Mouse (Mus musculus) hindbrain, embryonic 14.5 days (tissue): ENCODE results near the gene Zfp36l1. TPM values are rescaled to one million over a fixed set of nuclear protein-coding genes. Genes with fewer than 3 reads are reported as not detected.

Experiments
- ATAC-seq: fragments of 200-750 bp; cut with Nextera tagmentation; 2 replicates; pipeline ENCODE4 v1.8.0; 2017; ENCODE audit warnings: moderate number of reproducible peaks, mild to moderate bottlenecking, moderate TSS enrichment, moderate library complexity; ENCODE audit not compliant: low FRiP score
- DNase-seq: peaks from one replicate; pipeline ENCODE4 v3.0.0-alpha.2; 2015; ENCODE audit warnings: low spot score
- H3K27ac ChIP-seq: fragments of 300-500 bp; sonication (generic); 2 replicates; pipeline ENCODE4 v1.5.1; 2014; ENCODE audit warnings: mild to moderate bottlenecking, moderate library complexity
- H3K27me3 ChIP-seq: fragments of 300-500 bp; sonication (generic); 2 replicates; pipeline ENCODE4 v1.6.1; 2014; ENCODE audit warnings: mild to moderate bottlenecking, low read length, mixed read lengths; ENCODE audit not compliant: control insufficient read depth, insufficient read depth
- H3K36me3 ChIP-seq: fragments of 300-500 bp; sonication (generic); replicated peaks from 2 replicates; pipeline ENCODE4 v1.6.1; 2014; ENCODE audit not compliant: control insufficient read depth, insufficient read depth
- H3K4me1 ChIP-seq: fragments of 300-500 bp; sonication (generic); replicated peaks from 2 replicates; pipeline ENCODE4 v1.6.1; 2014; ENCODE audit warnings: antibody characterized with exemption, low read length, mixed read lengths; ENCODE audit not compliant: control insufficient read depth, insufficient read depth
- H3K4me2 ChIP-seq: fragments of 300-500 bp; sonication (generic); replicated peaks from 2 replicates; pipeline ENCODE4 v1.6.1; 2014; ENCODE audit warnings: mild to moderate bottlenecking, moderate library complexity
- H3K4me3 ChIP-seq: fragments of 300-500 bp; sonication (generic); replicated peaks from 2 replicates; pipeline ENCODE4 v1.5.1; 2014; ENCODE audit warnings: mild to moderate bottlenecking, low read length
- H3K9ac ChIP-seq: fragments of 300-500 bp; sonication (generic); 2 replicates; pipeline ENCODE4 v1.6.1; 2014
- H3K9me3 ChIP-seq: fragments of 300-500 bp; sonication (generic); 2 replicates; pipeline ENCODE4 v1.6.1; 2016; ENCODE audit warnings: low read length; ENCODE audit not compliant: control insufficient read depth
- WGBS: fragments of 180-500 bp; shearing (Covaris S2); extraction: QIAGEN DNeasy Blood & Tissue Kit; methylation state at CpG from one replicate; pipeline ENCODE4 v1.1.7; 2014; 5-methylcytosine and 5-hydroxymethylcytosine counted together
- polyA plus RNA-seq: library from polyadenylated mRNA; unstranded; fragments of >200 nt; fragmentation: Nextera tagmentation; extraction: Ambion mirVana; gene quantifications from 2 replicates; pipeline ENCODE4 v1.2.1, GENCODE M21; 2014

Zfp36l1 gene
- polyA plus RNA-seq, 1 experiment from 2014 or later = 48.8 TPM

DNA sequence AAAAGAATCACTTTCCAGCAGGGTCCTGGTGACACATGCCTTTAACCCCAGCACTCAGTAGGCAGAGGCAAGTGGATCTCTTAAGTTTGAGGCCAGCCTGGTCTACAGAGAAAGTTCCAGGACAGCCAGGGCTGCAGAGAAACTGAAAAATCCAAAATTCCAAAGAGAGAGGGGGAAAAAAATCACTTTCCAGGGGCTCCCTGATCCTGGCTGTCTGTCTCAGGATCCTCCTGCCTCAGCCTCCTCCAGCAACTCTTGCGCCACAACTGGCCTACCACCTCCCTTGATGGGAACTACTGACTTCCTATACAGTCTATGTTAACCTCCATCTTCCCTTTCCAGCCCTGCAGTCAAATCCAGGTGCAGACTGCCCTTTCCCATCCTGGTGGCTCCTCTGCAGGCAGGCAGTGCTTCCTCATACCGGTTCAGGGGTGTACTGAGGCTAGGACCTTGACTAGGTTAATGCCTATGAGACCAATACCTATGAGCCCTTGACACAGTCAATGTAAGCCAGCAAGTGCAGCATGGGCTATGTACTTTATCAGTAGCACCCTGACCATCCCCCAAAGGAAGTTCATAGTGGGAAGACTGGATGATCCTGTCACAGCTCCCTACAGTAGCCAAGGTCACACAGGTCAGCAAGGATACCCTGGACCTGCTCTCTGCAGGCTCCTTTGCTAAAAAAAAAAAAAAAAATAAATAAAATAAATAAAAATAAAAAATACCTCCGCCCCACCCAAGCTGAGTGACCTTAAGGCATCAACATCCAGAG is 5.7 kb downstream of the Zfp36l1 start:
- Histone ChIP-seq H3K27me3 (peaks cover 4% of the 10 kb centered on the region; the same call in 1 of the 2 replicates), H3K36me3 (peaks cover 10% of the 10 kb centered on the region; the same call in 1 of the 2 replicates), H3K27ac (no peak overlapping the region), H3K4me2 (no peak overlapping the region), H3K9me3 (no peaks in the 10 kb centered on the region), H3K9ac (no peak overlapping the region), H3K4me1 (peaks cover 8% of the 10 kb centered on the region; the same call in 1 of the 2 replicates), H3K4me3 (no peak overlapping the region)
- ATAC-seq = no peak
- no peak for DNase-seq
- WGBS = 88% methylated on average over 3 of the region's 3 CpGs

DNA sequence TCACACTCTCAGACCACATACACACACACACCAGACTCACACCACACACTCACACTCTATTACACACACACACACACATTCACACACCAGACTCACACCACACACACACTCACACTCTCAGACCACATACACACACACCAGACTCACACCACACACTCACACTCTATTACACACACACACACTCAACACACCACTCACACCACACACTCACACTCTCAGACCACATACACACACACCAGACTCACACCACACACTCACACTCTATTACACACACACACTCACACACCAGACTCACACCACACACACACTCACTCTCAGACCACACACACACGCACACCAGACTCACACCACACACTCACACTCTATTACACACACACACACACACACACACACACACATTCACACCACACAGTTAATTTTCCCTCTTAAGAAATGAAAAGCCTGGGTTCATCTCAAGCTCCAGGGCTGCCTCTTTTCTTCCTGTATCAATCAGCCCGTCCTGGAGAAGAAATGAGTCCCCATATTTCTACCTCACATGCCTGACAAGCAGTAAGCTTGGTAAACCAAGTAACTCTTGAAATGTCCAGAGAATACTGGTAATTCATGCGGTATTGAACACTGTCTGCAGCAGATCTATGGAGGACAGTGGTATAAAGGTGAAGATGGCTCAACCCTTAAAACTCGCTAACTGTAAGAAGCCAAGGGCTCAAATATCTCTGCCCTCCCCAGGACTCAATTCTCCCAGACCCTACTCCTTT is 6.5 kb downstream of the Zfp36l1 start:
- DNase-seq (no peak), ATAC-seq (no peak)
- H3K4me2 ChIP-seq = no peak overlapping the region
- 86% methylated on average over 4 of the region's 4 CpGs for WGBS
- peaks cover 8% of the 10 kb centered on the region; the same call in 1 of the 2 replicates for H3K4me1 ChIP-seq
- no peak overlapping the region for H3K4me3 ChIP-seq
- H3K27me3 ChIP-seq = peaks cover 4% of the 10 kb centered on the region; the same call in 1 of the 2 replicates
- H3K9me3 ChIP-seq = no peaks in the 10 kb centered on the region
- H3K27ac ChIP-seq = no peak overlapping the region
- no peak overlapping the region for H3K9ac ChIP-seq
- peaks cover 10% of the 10 kb centered on the region; the same call in 1 of the 2 replicates for H3K36me3 ChIP-seq

DNA sequence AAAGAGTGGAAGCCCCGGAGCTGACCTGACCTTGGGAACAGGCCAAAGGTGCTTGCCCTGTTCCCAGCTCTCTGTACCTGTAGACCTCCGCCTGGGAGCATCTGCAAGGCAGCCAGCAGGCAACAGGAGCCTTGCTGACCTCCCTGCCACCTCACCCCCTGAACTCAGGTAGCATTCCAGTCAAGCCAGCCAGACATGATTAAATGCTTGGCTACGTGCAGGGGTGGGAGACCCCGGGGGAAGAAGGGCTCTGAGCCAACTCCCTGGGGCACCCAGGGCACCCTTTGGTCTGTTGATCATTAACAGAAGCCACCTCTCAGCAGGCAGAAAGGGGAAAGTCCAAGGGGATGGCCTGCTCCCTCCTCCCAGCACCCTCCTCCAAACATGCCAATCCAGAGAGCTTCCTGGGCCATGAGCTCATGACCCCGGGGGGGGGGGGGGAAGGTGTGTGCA is 9.3 kb downstream of the Zfp36l1 start:
- ATAC-seq = no peak
- Histone ChIP-seq H3K36me3 (no peaks in the 10 kb centered on the region), H3K27me3 (no peaks in the 10 kb centered on the region), H3K4me2 (no peak overlapping the region), H3K4me3 (no peak overlapping the region), H3K27ac (no peak overlapping the region), H3K9ac (no peak overlapping the region), H3K9me3 (no peaks in the 10 kb centered on the region), H3K4me1 (no peaks in the 10 kb centered on the region)
- WGBS = 72% methylated on average over 5 of the region's 5 CpGs
- DNase-seq = no peak

DNA sequence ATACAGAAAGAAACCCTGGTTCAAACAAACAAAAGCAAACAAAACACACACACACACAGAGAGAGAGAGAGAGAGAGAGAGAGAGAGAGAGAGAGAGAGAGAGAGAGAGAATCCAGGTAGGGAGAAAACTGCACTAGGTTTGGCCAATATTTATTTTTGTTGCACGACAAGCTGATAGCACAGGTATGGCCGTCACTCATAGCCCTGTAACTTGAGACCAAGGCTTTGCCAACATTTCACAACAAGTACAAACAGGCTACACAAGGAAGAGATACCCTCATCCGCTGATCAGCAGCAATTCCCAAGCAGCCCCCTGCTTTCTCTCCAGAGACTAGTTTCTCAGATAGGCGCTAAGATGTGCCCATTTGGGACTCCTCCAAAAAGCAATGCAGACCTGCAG is 9.7 kb downstream of the Zfp36l1 start:
- H3K9me3 ChIP-seq = no peaks in the 10 kb centered on the region
- H3K27ac ChIP-seq = no peak overlapping the region
- 77% methylated on average over 4 of the region's 4 CpGs for WGBS

DNA sequence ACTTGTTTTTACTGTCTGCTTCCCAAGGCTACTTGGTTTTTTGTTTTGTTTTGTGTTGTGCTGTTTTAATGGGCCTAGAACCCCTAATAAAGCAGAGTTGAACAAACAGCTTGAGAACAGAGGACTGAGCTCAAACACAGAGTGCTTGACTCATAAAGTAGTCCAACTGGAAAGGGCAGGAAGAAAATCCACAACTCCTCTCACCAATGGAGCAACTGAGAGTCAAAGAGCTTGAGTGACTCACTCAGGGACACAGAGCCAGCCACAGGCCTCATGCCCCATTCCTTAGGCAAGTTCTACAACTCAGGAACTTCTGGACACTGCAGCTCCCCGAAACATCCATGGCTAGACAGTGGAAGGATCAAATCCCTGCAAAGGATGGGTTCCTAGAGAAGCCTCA is 14.0 kb downstream of the Zfp36l1 start:
- H3K9me3 ChIP-seq = no peaks in the 10 kb centered on the region
- H3K4me1 ChIP-seq = no peaks in the 10 kb centered on the region
- no peak overlapping the region for H3K4me3 ChIP-seq
- no peak for ATAC-seq
- no peaks in the 10 kb centered on the region for H3K36me3 ChIP-seq
- no peak overlapping the region for H3K9ac ChIP-seq
- no peak for DNase-seq
- no peak overlapping the region for H3K4me2 ChIP-seq
- H3K27me3 ChIP-seq = no peaks in the 10 kb centered on the region
- 97% methylated on average over 1 of the region's 1 CpGs for WGBS
- no peak overlapping the region for H3K27ac ChIP-seq

More for the DNA sequence above, 9.7 kb downstream of the Zfp36l1 start:
- DNase-seq = no peak
- ATAC-seq = no peak
- H3K4me3 ChIP-seq = no peak overlapping the region
- no peak overlapping the region for H3K9ac ChIP-seq
- H3K4me1 ChIP-seq = no peaks in the 10 kb centered on the region
- H3K36me3 ChIP-seq = no peaks in the 10 kb centered on the region
- H3K4me2 ChIP-seq = no peak overlapping the region
- H3K27me3 ChIP-seq = no peaks in the 10 kb centered on the region

DNA sequence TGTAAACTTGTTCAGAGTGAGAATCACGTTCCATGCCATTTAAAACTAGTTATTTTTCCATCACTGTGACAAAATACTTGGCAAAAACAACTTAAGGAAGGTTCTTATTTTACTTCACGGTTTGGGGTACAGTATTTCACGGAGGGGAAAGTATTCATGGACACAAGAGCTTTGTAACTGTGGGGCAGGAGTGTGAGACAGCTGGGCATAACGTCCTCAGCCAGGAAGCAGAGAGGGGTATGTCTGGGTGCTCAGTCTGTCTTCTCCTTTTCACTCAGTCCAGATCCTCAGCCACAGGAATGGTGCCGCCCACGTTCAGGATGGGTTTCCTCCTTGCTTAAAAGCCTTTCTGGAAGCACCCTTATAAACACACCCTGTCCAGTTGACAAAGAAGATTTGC is 16.1 kb downstream of the Zfp36l1 start:
- Histone ChIP-seq H3K27me3 (no peaks in the 10 kb centered on the region), H3K4me2 (no peak overlapping the region), H3K27ac (no peak overlapping the region), H3K4me1 (no peaks in the 10 kb centered on the region), H3K9me3 (no peaks in the 10 kb centered on the region), H3K4me3 (no peak overlapping the region), H3K36me3 (no peaks in the 10 kb centered on the region), H3K9ac (no peak overlapping the region)
- 86% methylated on average over 6 of the region's 6 CpGs for WGBS
- no peak for DNase-seq
- ATAC-seq = no peak

DNA sequence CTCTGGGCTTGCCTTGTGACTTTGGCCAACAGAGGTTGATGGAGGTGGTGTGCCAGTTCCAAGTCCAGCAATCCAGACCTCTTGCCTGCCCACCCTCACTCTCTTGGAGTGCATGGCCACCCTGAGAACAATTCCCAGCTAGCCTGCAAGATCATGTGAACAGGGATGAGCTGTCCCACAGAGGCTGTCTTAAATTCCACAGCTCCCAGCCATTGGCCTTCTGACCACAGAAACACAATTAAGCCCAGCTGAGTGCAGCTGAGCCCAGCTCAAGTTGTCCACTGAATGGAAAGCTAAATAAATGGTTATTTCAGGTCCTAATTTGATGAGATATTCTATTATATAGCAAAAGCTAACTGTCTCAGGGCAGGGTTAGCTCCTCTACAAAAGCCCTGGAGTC is 20.0 kb downstream of the Zfp36l1 start:
- no peak overlapping the region for H3K4me3 ChIP-seq
- DNase-seq (no peak), ATAC-seq (no peak)
- no peaks in the 10 kb centered on the region for H3K4me1 ChIP-seq
- H3K27me3 ChIP-seq = no peaks in the 10 kb centered on the region
- H3K36me3 ChIP-seq = no peaks in the 10 kb centered on the region
- H3K27ac ChIP-seq = no peak overlapping the region
- no peaks in the 10 kb centered on the region for H3K9me3 ChIP-seq
- no peak overlapping the region for H3K4me2 ChIP-seq
- no peak overlapping the region for H3K9ac ChIP-seq

DNA sequence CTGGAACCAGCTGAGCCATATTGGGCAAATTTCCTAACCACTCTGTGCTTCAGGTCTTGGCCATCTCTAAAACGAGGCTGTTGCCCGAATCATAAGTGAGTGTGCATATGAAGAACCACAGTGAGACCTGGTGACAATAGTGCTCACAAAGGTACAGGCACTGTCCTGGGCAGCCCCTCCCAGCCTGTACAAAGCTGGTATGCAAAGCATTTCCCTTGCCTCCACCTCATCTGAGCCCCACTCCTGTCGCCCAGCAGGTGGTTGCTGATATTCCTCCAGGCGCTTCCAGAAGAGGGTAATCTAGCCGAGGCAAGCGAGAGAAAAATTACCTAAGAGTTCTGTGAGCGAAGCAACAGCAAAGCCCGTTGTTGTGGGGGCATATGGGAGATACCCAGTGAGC is 21.7 kb downstream of the Zfp36l1 start:
- Histone ChIP-seq H3K9me3 (no peaks in the 10 kb centered on the region), H3K27ac (no peak overlapping the region), H3K4me2 (no peak overlapping the region), H3K36me3 (no peaks in the 10 kb centered on the region), H3K27me3 (no peaks in the 10 kb centered on the region), H3K4me1 (no peaks in the 10 kb centered on the region), H3K9ac (no peak overlapping the region), H3K4me3 (no peak overlapping the region)
- ATAC-seq (no peak), DNase-seq (no peak)
- WGBS = 55% methylated on average over 8 of the region's 8 CpGs

DNA sequence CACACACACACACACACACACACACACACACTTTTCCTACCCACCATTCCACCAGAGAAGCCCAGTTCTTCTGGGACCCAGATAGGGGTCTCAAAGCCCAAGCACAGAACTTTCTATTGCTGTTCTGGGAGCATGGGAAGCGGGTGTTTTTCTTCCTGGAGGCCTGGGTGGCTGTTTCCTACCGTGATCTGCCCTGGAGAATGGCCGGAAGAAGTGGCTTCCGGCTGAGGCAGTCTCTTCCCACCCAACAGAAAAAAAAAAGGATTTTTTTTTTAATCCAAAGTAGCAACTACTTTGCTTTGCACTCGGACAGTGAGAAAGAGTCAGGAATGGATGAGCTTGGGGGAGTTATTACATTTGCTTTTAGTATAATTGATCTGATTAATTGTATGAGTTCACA is 22.3 kb downstream of the Zfp36l1 start:
- no peak for DNase-seq
- Histone ChIP-seq H3K9ac (no peak overlapping the region), H3K9me3 (no peaks in the 10 kb centered on the region), H3K4me3 (no peak overlapping the region), H3K4me1 (no peaks in the 10 kb centered on the region), H3K27ac (no peak overlapping the region), H3K27me3 (no peaks in the 10 kb centered on the region), H3K4me2 (no peak overlapping the region), H3K36me3 (no peaks in the 10 kb centered on the region)
- ATAC-seq = no peak
- WGBS = 77% methylated on average over 5 of the region's 5 CpGs
